Mouse (Mus musculus) erythroblast, embryonic 14.5 days (primary cell): ENCODE results near the gene Exph5. TPM values are rescaled to one million over a fixed set of nuclear protein-coding genes. Genes with fewer than 3 reads are reported as not detected.

Experiments used
- H3K27me3 ChIP-seq: 2 replicates; pipeline ENCODE4 v1.6.1; 2012; ENCODE audit warnings: inconsistent platforms; ENCODE audit not compliant: control insufficient read depth
- H3K36me3 ChIP-seq: 2 replicates; pipeline ENCODE4 v1.6.1; 2012; ENCODE audit warnings: mild to moderate bottlenecking, inconsistent platforms; ENCODE audit not compliant: control insufficient read depth
- H3K4me1 ChIP-seq: 2 replicates; pipeline ENCODE4 v1.6.1; 2012; ENCODE audit warnings: inconsistent platforms; ENCODE audit not compliant: control insufficient read depth
- H3K4me3 ChIP-seq: replicated peaks from 2 replicates; pipeline ENCODE3; 2012; ENCODE audit warnings: moderate library complexity, mild to moderate bottlenecking, inconsistent platforms
- H3K9me3 ChIP-seq: 2 replicates; pipeline ENCODE4 v1.6.1; 2012; ENCODE audit warnings: low read length, inconsistent platforms, mixed read lengths; ENCODE audit not compliant: control insufficient read depth
- GATA1 ChIP-seq: IDR thresholded peaks from 2 replicates; pipeline ENCODE4 v1.6.1; 2012; ENCODE audit warnings: low read length, inconsistent platforms, mixed read lengths
- TAL1 ChIP-seq: IDR thresholded peaks from 3 replicates; pipeline ENCODE4 v1.6.1; 2012; ENCODE audit warnings: low read length, inconsistent platforms, mixed read lengths
- polyA plus RNA-seq: library from polyadenylated mRNA; stranded (reverse); fragments of >175 nt; gene quantifications from 2 replicates; pipeline ENCODE4 v1.2.3, GENCODE M21; 2012

Gene Exph5
- polyA plus RNA-seq, 1 experiment: not detected

- no peaks in the 10 kb centered on the region for H3K36me3 ChIP-seq
- peaks cover 17% of the 10 kb centered on the region for H3K27me3 ChIP-seq
- H3K9me3 ChIP-seq: no peaks in the 10 kb centered on the region
- H3K4me3 ChIP-seq: no peak overlapping the region
- TF ChIP-seq GATA1 (no peak), TAL1 (no peak)
- no peaks in the 10 kb centered on the region for H3K4me1 ChIP-seq
Measured at GRCm38 (mm10) chr9:53302415-53302814, 945 bp downstream of the Exph5 start.

GRCm38 (mm10) chr9:53307904-53308303, 6.4 kb downstream of the Exph5 start:
- Histone ChIP-seq H3K27me3 (no peaks in the 10 kb centered on the region; the same call in 1 of the 2 replicates), H3K4me3 (no peak overlapping the region), H3K4me1 (no peaks in the 10 kb centered on the region), H3K36me3 (no peaks in the 10 kb centered on the region), H3K9me3 (no peaks in the 10 kb centered on the region)
- TF ChIP-seq TAL1 (no peak), GATA1 (no peak)

DNA sequence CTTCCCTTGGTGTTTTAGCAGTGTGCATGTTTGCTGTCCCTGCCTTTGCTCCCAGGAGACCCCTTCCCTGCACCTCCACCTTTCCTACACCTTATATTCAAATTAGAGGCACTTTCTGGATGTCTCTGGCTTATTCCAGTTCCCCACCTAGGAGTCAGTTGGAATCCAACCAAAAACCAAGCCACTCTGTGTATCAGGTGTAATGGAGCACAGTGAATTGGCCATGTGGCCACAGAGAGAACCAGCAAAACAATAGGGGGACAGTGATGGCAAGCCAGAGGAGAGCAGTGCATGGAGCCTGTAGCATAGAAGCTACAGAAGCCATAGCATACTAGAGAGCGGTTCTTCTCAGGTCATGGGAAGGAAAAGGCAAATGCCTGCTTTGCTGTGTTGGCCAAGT, 11.5 kb downstream of the Exph5 start:
- no peak for TF ChIP-seq TAL1
- no peak for TF ChIP-seq GATA1
- H3K9me3 ChIP-seq: no peaks in the 10 kb centered on the region
- H3K4me1 ChIP-seq: no peaks in the 10 kb centered on the region
- no peaks in the 10 kb centered on the region for H3K27me3 ChIP-seq
- no peak overlapping the region for H3K4me3 ChIP-seq
- H3K36me3 ChIP-seq: no peaks in the 10 kb centered on the region

GRCm38 (mm10) chr9:53320894-53321650, 19.6 kb downstream of the Exph5 start:
- Histone ChIP-seq H3K36me3 (no peaks in the 10 kb centered on the region), H3K27me3 (no peaks in the 10 kb centered on the region), H3K4me1 (no peaks in the 10 kb centered on the region), H3K4me3 (no peak overlapping the region), H3K9me3 (no peaks in the 10 kb centered on the region)
- TF ChIP-seq GATA1: no peak
- no peak for TF ChIP-seq TAL1

GRCm38 (mm10) chr9:53321683-53322082, 20.2 kb downstream of the Exph5 start:
- no peak overlapping the region for H3K4me3 ChIP-seq
- no peak for TF ChIP-seq TAL1
- no peak for TF ChIP-seq GATA1
- no peaks in the 10 kb centered on the region for H3K4me1 ChIP-seq
- H3K27me3 ChIP-seq: no peaks in the 10 kb centered on the region
- H3K36me3 ChIP-seq: no peaks in the 10 kb centered on the region
- no peaks in the 10 kb centered on the region for H3K9me3 ChIP-seq

GRCm38 (mm10) chr9:53323419-53324251, 22.2 kb downstream of the Exph5 start:
- no peak overlapping the region for H3K4me3 ChIP-seq
- no peaks in the 10 kb centered on the region for H3K36me3 ChIP-seq
- H3K9me3 ChIP-seq: no peaks in the 10 kb centered on the region
- H3K4me1 ChIP-seq: no peaks in the 10 kb centered on the region
- no peaks in the 10 kb centered on the region for H3K27me3 ChIP-seq
- TF ChIP-seq TAL1 (no peak), GATA1 (no peak)

DNA sequence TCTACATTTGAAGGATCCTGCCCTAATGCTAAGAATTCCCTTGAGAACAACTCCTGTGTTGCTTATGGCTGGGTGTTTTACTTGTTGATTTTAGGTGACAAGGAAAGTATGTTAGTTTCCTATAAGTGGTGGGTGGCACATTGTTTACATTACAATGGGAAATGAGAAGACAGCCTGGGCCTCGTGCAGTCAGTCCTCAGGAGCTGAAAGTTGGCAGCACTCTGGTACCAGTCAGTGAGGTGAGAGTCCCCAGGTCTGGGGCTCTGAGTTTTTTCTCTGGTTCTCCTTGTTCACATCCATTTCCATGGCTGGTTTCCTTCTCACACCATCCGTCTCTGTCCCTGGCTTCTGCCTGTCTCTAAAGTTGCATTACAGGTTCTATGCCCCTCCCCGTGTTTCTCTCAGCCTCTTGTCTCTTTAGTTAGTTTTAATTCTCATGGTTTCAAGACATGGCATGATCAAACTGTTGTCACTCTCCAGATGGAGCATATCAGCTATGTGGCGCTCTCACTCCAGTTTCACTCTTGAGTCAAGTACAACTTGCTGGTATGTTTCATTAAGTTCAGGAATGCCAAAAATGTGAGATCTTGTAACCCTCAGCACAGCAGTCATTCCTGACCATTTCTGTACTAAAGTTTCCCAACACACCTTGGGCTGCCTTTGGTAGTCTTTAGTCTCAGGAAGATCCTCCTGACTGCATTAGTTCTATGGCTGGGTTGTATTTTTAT, 24.1 kb downstream of the Exph5 start:
- TF ChIP-seq TAL1: no peak
- TF ChIP-seq GATA1: no peak
- Histone ChIP-seq H3K4me3 (no peak overlapping the region), H3K4me1 (no peaks in the 10 kb centered on the region), H3K36me3 (no peaks in the 10 kb centered on the region), H3K9me3 (no peaks in the 10 kb centered on the region), H3K27me3 (no peaks in the 10 kb centered on the region)

- Histone ChIP-seq H3K4me1 (no peaks in the 10 kb centered on the region), H3K9me3 (no peaks in the 10 kb centered on the region), H3K27me3 (no peaks in the 10 kb centered on the region), H3K4me3 (no peak overlapping the region), H3K36me3 (no peaks in the 10 kb centered on the region)
- TF ChIP-seq TAL1 (no peak), GATA1 (no peak)
Measured at GRCm38 (mm10) chr9:53328203-53328602, 26.7 kb downstream of the Exph5 start.
